ENCODE assay signal across 11 mouse cellular contexts in the genomic region with DNA sequence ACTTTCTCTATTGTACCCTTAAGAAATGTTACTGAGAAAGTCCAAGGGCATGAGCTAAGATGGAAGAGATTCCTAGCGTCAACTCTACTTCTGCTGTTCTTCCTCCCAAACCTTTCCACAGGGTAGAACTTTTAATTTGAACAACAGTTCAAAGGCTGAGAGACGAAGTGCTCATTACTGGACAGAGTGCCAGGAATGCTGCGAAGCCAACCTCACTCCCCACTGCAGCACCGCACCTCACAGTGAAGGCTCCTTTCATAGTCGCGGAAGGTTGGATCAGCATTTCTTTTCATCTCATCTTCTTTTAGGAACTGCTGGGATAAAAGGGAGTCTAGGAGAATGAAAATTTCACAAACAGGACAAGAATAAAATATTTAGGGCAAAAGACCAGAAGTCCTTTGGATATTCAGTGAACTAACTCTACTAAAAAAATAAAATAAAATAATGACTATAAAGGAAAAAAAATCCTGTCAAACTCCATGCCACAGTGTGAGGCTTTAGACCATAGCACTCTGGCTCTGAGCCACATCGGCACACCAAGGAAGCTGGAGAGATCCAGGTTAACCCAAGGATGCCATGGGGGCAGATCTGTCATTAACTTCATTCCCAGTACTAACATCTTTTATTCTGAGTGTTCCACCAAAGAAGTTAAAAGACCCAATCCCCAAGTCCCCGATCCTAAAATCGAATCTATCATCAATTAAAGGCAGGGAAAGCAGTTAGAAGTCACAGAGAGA. TPM values are rescaled to one million over a fixed set of nuclear protein-coding genes. Genes with fewer than 3 reads are reported as not detected.
DNase-seq lines count a peak whose midpoint lies in the region; ATAC-seq and TF ChIP-seq lines count a peak whose summit lies in the region.
"Had no signal": no experiment of that assay in that cellular context is flagged by ENCODE, and none has a peak within 500 bp of the region (broad histone marks: within the 10 kb centered on the region; RNA-seq: fewer than 3 reads in every experiment).

No protein-coding gene starts in this region.

- TF ChIP-seq EP300 in lung, postnatal 0 days (IDR thresholded peaks at IDR 0.05) = no peak

- no peaks in the 10 kb centered on the region for H3K27me3 ChIP-seq in heart, embryonic 13.5 days (replicated peaks)
- H3K27me3 ChIP-seq in lung, postnatal 0 days (replicated peaks; ENCODE audit: insufficient read depth, low read length) = no peaks in the 10 kb centered on the region
- H3K27me3 ChIP-seq in intestine, embryonic 14.5 days (replicated peaks; ENCODE audit: control insufficient read depth, insufficient read depth, low read length) = no peaks in the 10 kb centered on the region
- H3K27me3 ChIP-seq in myocyte (ENCODE audit: control insufficient read depth, insufficient read depth, insufficient read length) = no peaks in the 10 kb centered on the region
- H3K27me3 ChIP-seq: megakaryocyte, embryonic 14.5 days had no signal

- H3K4me3 ChIP-seq in heart, embryonic 13.5 days = no peak overlapping the region
- no peak overlapping the region for H3K4me3 ChIP-seq in lung, postnatal 0 days (ENCODE audit: low read depth, low read length)
- H3K4me3 ChIP-seq in intestine, embryonic 14.5 days (ENCODE audit: low read depth, low read length) = no peak overlapping the region
- H3K4me3 ChIP-seq in myocyte = no peak overlapping the region
- H3K4me3 ChIP-seq: megakaryocyte, embryonic 14.5 days had no signal

- no peaks in the 10 kb centered on the region for H3K36me3 ChIP-seq in heart, embryonic 13.5 days
- H3K36me3 ChIP-seq in lung, postnatal 0 days (ENCODE audit: insufficient read depth, low read length) = no peaks in the 10 kb centered on the region
- no peaks in the 10 kb centered on the region for H3K36me3 ChIP-seq in intestine, embryonic 14.5 days (ENCODE audit: control insufficient read depth, insufficient read depth, low read length)
- peaks cover 7% of the 10 kb centered on the region for H3K36me3 ChIP-seq in myocyte (ENCODE audit: control insufficient read depth, insufficient read depth)

- no peak for TF ChIP-seq CTCF in lung, postnatal 0 days (IDR thresholded peaks at IDR 0.05)

- H3K4me1 ChIP-seq in heart, embryonic 13.5 days = peaks cover 77% of the 10 kb centered on the region
- H3K4me1 ChIP-seq in lung, postnatal 0 days (ENCODE audit: insufficient read depth, low read depth, low read length) = peaks cover 41% of the 10 kb centered on the region
- H3K4me1 ChIP-seq in intestine, embryonic 14.5 days (replicated peaks; ENCODE audit: control insufficient read depth, insufficient read depth, low read length) = peaks cover 50% of the 10 kb centered on the region

- no peak for TF ChIP-seq POLR2A in myocyte (IDR thresholded peaks at IDR 0.05; ENCODE audit: insufficient read length, low read depth)

- H3K27ac ChIP-seq in heart, embryonic 13.5 days (replicated peaks) = peak overlapping the region; percentile 95
- peak overlapping the region; percentile 72 for H3K27ac ChIP-seq in lung, postnatal 0 days (ENCODE audit: low read length)
- peak overlapping the region; percentile 62; the same call in 1 of the 2 replicates for H3K27ac ChIP-seq in intestine, embryonic 14.5 days (ENCODE audit: low read depth)

- peaks cover 43% of the 10 kb centered on the region for H3K79me2 ChIP-seq in myocyte (ENCODE audit: control insufficient read depth, insufficient read depth)

- no peak for DNase-seq in heart, postnatal 36 days
- no peak for DNase-seq in lung, postnatal 0 days (ENCODE audit: low spot score)
- no peak for DNase-seq in lung, postnatal 14 days
- DNase-seq in intestine, embryonic 14.5 days (ENCODE audit: low spot score) = no peak
- no peak for DNase-seq in thymus, postnatal 36 days
- DNase-seq in layer of hippocampus, postnatal 10 days (ENCODE audit: low spot score in 2 of 2) = no peak
- DNase-seq: cerebellum, postnatal 36 days; thymus, postnatal 25 days had no signal

- ATAC-seq in heart, embryonic 13.5 days (ENCODE audit: extremely low read depth, insufficient number of reproducible peaks, low FRiP score, low TSS enrichment) = no peak
- ATAC-seq in lung, postnatal 0 days = no peak
- ATAC-seq in intestine, embryonic 14.5 days (replicated peaks; ENCODE audit: low FRiP score, low TSS enrichment, low read depth) = no peak

- WGBS in heart, embryonic 13.5 days = 47% methylated on average over 9 of the region's 9 CpGs
- WGBS in lung, postnatal 0 days = 52% methylated on average over 9 of the region's 9 CpGs
- 69% methylated on average over 9 of the region's 9 CpGs for WGBS in intestine, embryonic 14.5 days

- peak overlapping the region; percentile 72 for H3K9ac ChIP-seq in heart, embryonic 13.5 days
- no peak overlapping the region for H3K9ac ChIP-seq in lung, postnatal 0 days (replicated peaks; ENCODE audit: low read depth)
- no peak overlapping the region for H3K9ac ChIP-seq in intestine, embryonic 14.5 days (ENCODE audit: low read length)

- H3K9me3 ChIP-seq in heart, embryonic 13.5 days = no peaks in the 10 kb centered on the region
- no peaks in the 10 kb centered on the region for H3K9me3 ChIP-seq in lung, postnatal 0 days (ENCODE audit: low read length)
- H3K9me3 ChIP-seq in intestine, embryonic 14.5 days (ENCODE audit: control insufficient read depth, low read length) = no peaks in the 10 kb centered on the region
- H3K9me3 ChIP-seq: megakaryocyte, embryonic 14.5 days had no signal

- peak overlapping the region; percentile 54 for H3K4me2 ChIP-seq in heart, embryonic 13.5 days
- H3K4me2 ChIP-seq in lung, postnatal 0 days (replicated peaks; ENCODE audit: low read depth, low read length) = no peak overlapping the region
- H3K4me2 ChIP-seq in intestine, embryonic 14.5 days (ENCODE audit: low read length) = no peak overlapping the region
- peak overlapping the region; percentile 62 for H3K4me2 ChIP-seq in myocyte (ENCODE audit: low read depth)

- intact Hi-C loops in heart, postnatal 36 days (cut with DNase I) = no loop called here

- no peak overlapping the region for H3ac ChIP-seq in myocyte (ENCODE audit: control insufficient read depth, insufficient read length)

TF ChIP-seq in myocyte, 11 proteins besides CTCF, POLR2A, EP300 and RAD21:
- no peak for TF ChIP-seq SRF (IDR thresholded peaks at IDR 0.05; ENCODE audit: control insufficient read depth, insufficient read length, low read depth)
- TF ChIP-seq MYOD1 (IDR thresholded peaks at IDR 0.05; ENCODE audit: control insufficient read depth in 1 of 3, insufficient read length in 2 of 3, low read depth in 2 of 3) = no peak
- no peak for TF ChIP-seq MYOG (IDR thresholded peaks at IDR 0.05; ENCODE audit: control insufficient read depth in 1 of 3, insufficient read depth in 1 of 3, insufficient read length in 2 of 3, low read depth in 2 of 3)
- TF ChIP-seq MAX (IDR thresholded peaks at IDR 0.05; ENCODE audit: low read depth) = no peak
- no peak for TF ChIP-seq E2F4 (IDR thresholded peaks at IDR 0.05; ENCODE audit: insufficient read depth)
- TF ChIP-seq TCF12 (IDR thresholded peaks at IDR 0.05; ENCODE audit: insufficient read depth, poor library complexity, severe bottlenecking) = no peak
- TF ChIP-seq TCF3 (IDR thresholded peaks at IDR 0.05; ENCODE audit: insufficient read length, low read depth) = no peak
- no peak for TF ChIP-seq REST (IDR thresholded peaks at IDR 0.05; ENCODE audit: insufficient read depth, insufficient read length)
- no peak for TF ChIP-seq POLR2AphosphoS2 (IDR thresholded peaks at IDR 0.05; ENCODE audit: insufficient read length, low read depth)
- no peak for TF ChIP-seq USF1 (IDR thresholded peaks at IDR 0.05; ENCODE audit: low read depth)
TF ChIP-seq in myocyte: peak in this region for 0.

RNA-seq across cellular contexts. Expression of a gene that starts 5.3 kb away (rescaled TPM):
- polyA plus RNA-seq in heart, embryonic 13.5 days (2015; fragmentation: Nextera tagmentation; extraction: Ambion mirVana) = 3.6 and 3.8 TPM in 2 replicates
- 10 to 100 TPM; 13.2 to 15.5 TPM for total RNA-seq in heart, postnatal 36 days (2021)
- 10.9 and 15.3 TPM in 2 replicates for polyA plus RNA-seq in lung, postnatal 0 days (2015; fragmentation: Nextera tagmentation; extraction: Ambion mirVana)
- polyA plus RNA-seq in intestine, embryonic 14.5 days (2014; fragmentation: Nextera tagmentation; extraction: Ambion mirVana) = 6.0 and 6.7 TPM in 2 replicates
- 21.1 TPM for polyA plus RNA-seq in myocyte (2012; fragmentation: generic; extraction: Trizol)
- 10 to 100 TPM; 16.5 to 21.5 TPM for total RNA-seq in layer of hippocampus, postnatal 10 days (2021)

RNA-seq across cellular contexts. Expression of a gene that starts 52.5 kb away (rescaled TPM):
- 4.3 and 5.2 TPM in 2 replicates for polyA plus RNA-seq in heart, embryonic 13.5 days (2015; fragmentation: Nextera tagmentation; extraction: Ambion mirVana)
- total RNA-seq in heart, postnatal 36 days (2021) = 1 to 10 TPM; 6.4 to 8.5 TPM
- polyA plus RNA-seq in lung, postnatal 0 days (2015; fragmentation: Nextera tagmentation; extraction: Ambion mirVana) = 10.5 and 13.2 TPM in 2 replicates
- polyA plus RNA-seq in intestine, embryonic 14.5 days (2014; fragmentation: Nextera tagmentation; extraction: Ambion mirVana) = 6.3 and 6.8 TPM in 2 replicates
- 3.9 TPM for polyA plus RNA-seq in myocyte (2012; fragmentation: generic; extraction: Trizol)
- total RNA-seq in layer of hippocampus, postnatal 10 days (2021) = 1 to 10 TPM; 3.0 to 3.7 TPM

Comparison
In these comparisons a context has a peak if more than half of its experiments do, and no peak if none do; other contexts are left out.
1. H3K4me2 ChIP-seq: peak in heart, embryonic 13.5 days (single experiment) and myocyte (single experiment); none in lung, postnatal 0 days (single experiment) and intestine, embryonic 14.5 days (single experiment).
2. Peak in every context shown above with its lines, with median percentiles within 50 percentile points of each other: H3K27ac ChIP-seq.